Mouse (Mus musculus): ENCODE measurements at regions not wholly inside any gene's neighbourhood (a gene's known extent, or its start where the extent isn't known, plus 50 kb on each side); places are given as distances from the start of the nearest gene placed in this dataset.

GRCm38 (mm10) chr2:61297135-61297534 is 281.2 kb upstream of the Tank start:
- TF ChIP-seq CTCF (IDR thresholded peaks at IDR 0.05; ENCODE audit: extremely low read depth, insufficient read depth, insufficient read length, insufficient replicate concordance) (no peak), POLR2A (IDR thresholded peaks at IDR 0.05; ENCODE audit: low read depth, low read length) (no peak)
